Mouse (Mus musculus) kidney, adult 2 months (tissue): Measurements from ENCODE around the gene Dab1.

Source experiments
- CTCF ChIP-seq: fragments of 200-500 bp; conservative IDR thresholded peaks from 2 replicates; pipeline ENCODE4 v1.5.1; 2011; ENCODE audit warnings: low read depth, mild to moderate bottlenecking, control low read depth, low read length, moderate library complexity, mixed read lengths; ENCODE audit not compliant: insufficient read depth, insufficient read length
- POLR2A ChIP-seq: fragments of 200-500 bp; IDR thresholded peaks from one replicate; pipeline ENCODE4 v1.6.1; 2011; ENCODE audit warnings: low read depth, low read length, control low read depth

DNA sequence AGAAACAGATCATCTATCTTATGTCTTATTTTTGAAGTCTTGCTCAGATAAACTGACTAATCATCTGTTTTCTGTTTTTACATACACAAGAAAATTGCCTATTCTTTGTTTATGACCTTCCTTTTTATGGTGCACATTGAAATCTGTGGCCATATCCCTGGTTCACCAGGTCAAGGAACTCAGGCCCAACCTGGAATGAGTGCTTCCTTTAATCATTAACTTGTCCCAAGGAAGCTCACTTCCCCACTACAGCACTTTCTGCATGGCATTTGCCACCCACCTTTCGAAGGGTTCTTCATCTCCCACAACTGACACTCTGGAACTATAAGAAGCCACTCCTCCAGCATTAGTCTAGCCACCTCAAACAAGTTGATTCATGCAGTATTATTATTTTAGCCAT lies 58.0 kb downstream of the Dab1 start:
- no peak for TF ChIP-seq POLR2A
- TF ChIP-seq CTCF: no peak
